Mouse (Mus musculus): Measurements from ENCODE around the gene Saysd1.

DNA sequence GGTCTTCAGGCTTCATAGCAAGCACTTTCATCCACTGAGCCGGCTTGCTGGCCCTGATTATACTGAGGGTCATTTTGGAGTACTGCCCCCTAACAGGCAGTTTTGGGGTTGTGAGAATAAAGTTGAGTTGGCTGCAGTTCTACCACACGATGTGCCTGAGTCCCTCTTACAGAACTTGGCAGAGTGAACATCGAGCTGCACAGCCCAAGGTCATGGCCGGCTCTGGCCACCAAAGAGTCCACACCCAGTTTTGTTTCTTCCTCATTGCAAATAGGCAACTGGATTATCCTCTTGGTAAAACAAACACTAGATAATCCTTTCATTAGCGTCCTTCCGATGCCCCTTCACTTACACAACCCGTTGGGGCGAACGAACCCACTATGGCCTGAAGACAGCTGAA is 47.1 kb upstream of the Saysd1 start:
- TF ChIP-seq CTCF (IDR thresholded peaks at IDR 0.05; ENCODE audit: low read depth, low read length): no peak
- TF ChIP-seq POLR2AphosphoS5 (IDR thresholded peaks at IDR 0.05; ENCODE audit: insufficient replicate concordance, low read depth, low read length): no peak

Measured in G1E (cell line).